Mouse (Mus musculus) frontal cortex, postnatal 36 days (tissue): ENCODE data around the gene Ube2o.
"Not testable (repeated sequence)": the region's sequence is repeated elsewhere in the genome, so short reads cannot be mapped to it uniquely, and the experiment has no call there.

Experiments used
- DNase-seq, 2 experiments: peaks; one replicate each; pipeline ENCODE4 v3.0.0; 2022; ENCODE audit warnings: low spot score in 2 of 2

Ube2o gene

DNA sequence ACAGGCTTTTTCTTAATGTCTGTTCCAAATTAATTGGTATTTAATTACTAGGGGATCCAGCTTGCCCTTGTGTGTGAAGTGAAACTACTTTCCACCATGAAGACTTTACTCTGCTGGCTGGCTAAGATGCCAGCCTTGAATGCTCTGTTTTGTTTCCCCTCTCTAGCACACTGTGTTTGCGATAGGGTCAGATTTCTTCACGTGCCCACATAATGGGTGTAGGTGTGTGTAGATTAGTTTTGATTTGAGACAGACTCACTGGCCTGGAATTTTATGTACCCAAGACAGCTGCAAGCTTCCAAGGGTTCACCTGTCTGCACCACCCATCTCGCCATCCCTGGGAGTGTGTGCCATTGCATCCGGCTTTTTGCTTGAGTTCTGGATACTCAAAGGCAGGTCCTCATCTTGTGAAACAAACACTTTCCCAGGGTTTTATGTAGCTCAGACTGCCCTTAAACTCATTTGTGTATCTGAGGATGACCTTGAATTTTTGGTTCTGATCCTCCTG is 67.7 kb downstream of the Ube2o start:
- no peak for DNase-seq

GRCm38 (mm10) chr11:116512987-116513386 is 68.3 kb downstream of the Ube2o start:
- no peak for DNase-seq

DNA sequence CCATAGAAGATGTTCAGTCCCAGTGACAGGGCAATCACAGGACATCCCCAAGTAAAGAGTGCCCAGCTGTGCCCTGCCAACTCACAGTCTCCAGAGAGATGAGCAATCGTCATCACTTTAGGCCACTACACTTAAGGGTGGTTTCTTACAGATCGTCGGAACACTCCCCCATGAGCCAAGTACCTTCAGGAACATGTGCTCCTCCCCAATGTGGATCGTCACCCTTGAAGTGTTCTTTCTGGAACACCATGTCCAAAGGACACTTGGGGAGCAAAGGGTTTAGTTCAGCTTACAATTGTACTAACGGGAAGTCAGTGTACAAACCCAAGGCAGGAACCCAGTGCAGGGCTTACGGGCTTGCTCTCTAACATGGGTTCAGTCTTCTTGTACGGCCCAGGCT is 69.1 kb downstream of the Ube2o start:
- no peak for DNase-seq

DNA sequence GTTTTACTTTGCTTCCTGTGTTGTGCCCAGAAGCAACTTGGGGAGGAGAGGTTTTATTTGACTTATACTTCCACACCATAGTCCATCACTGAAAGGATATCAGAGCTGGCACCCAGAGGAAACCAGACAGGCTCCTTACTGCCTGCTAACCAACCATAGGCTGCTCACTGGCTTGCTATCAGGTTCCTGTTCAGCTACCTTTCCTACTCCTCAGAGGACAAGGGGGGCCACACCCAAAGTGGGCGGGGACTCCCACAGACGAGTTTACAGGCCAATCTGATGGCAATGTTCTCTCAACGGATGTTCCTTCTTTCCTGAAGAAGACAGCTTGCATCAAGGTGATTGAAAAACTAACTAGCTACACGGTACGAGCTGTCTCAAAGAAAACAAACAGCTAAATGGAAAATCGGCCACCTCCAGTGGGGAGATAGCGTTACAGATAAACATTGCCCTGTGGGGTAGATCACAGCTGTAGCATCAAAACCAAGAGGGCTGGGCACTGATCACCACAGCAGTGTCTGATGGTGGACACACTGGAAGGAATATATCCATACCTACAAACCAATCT is 69.9 kb downstream of the Ube2o start:
- DNase-seq = no peak

DNA sequence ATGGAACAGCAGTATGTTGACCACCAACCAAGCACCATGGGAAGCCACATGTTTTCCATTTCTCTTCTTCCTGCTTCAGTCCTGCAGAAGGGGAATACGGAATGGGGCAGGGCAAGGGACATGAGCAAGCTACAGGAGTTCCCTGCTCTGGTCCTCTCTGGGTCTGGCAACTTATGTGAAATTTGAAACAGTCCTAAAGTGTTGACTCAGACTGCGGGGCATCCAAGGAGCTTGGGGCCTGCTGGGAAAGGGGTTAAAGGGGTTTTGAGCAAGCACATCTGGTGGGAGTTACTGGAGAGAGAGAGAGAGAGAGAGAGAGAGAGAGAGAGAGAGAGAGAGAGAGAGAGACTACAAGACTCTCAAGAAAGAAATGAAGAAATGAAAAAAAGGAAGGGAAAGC is 72.6 kb downstream of the Ube2o start:
- no peak for DNase-seq

GRCm38 (mm10) chr11:116506151-116506875 is 74.9 kb downstream of the Ube2o start:
- no peak for DNase-seq

GRCm38 (mm10) chr11:116505573-116505972 is 75.7 kb downstream of the Ube2o start:
- no peak for DNase-seq

GRCm38 (mm10) chr11:116504516-116504915 is 76.7 kb downstream of the Ube2o start:
- no peak for DNase-seq

DNA sequence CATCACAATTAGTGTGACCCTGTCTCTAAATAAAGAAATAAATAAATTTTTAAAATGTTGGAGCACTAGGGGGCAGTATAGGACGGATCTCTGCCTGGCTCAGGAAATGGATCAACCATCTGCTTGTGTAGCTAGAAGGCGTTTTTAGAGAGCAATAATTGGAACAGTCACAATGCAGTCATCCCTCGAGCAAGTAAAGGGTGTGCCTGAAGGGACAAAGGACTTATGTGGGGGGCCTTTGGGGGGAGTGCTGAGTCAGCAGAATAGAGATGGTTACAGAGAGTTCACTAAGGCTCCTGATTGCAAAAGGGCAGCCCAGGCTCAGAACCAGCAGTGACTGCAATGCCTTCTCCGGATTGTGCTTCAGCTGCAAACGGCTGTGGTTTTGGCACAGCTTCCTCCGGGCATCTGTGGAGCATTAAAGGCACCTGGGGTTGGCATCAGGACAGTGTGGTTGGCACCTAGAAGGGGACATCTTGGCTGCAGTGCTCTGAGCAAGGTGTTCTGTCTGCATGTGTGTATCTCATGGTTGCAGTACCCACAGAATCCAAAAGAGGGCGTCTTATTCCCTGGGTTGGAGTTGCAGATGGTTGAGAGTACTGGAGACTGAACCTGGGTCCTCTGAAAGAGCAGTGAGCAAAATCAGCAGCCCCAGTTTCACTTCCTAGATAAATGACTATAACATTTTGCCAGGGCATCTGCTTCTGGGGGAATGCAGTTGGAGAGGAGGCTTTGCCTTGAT is 80.1 kb downstream of the Ube2o start:
- peak in 1 of 2 experiments; percentile 44 for DNase-seq

DNA sequence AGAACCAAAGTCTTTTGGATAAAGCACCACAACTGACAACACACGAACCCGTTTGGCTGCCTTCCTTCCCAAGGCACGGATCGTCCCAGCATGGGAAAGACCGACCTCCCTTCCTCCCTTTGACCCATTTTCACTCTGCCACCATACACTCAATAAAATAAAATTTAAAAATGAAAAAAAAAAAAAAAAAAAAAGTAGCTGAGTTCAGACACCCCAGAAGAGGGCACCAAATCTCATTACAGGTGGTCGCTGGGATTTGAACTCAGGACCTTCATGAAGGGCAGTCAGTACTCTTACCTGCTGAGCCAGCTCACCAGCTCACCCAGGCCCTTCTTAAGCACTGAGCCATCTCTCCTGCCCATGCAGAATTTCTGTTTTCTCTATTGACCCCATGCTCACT is 82.2 kb downstream of the Ube2o start:
- no peak for DNase-seq

DNA sequence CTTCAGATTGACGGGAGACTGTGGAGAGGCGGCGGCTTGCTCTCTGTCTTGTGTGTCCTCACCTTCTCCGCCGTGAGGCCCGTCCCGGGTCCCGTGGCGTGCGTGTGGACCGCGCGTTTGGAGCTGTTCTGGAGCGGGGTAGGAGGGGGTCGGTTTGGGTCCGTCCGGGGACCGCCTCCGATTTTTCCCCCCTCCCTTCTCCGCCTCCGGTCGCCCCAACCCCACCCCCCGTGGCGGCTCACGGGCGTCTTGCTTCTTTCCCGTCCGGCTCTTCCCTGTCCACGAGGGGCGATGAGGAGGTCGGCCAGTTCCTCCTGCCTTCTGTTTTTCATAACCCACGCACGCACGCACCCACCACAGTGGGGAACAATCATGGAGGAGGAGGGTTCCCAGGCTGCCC is 82.7 kb downstream of the Ube2o start:
- no peak for DNase-seq

DNA sequence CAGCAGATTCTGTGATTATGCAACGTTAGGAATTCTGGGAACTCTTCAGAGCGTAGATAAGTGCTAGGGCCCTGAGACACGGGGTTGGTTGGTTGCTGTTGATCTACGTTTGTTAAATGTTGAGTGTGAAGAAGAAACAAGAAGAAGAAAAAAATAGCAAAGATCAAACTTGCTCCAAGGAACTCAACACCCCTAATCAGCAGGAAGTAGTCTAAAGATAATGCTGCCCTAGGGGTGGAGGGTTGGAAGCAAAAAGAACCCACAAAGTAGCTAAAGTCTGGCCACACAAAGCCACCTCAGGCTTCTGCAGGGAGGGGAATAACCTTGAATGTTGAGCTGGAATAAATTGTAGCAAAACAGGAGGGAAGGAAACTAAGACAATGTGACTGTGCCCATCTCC is 83.9 kb downstream of the Ube2o start:
- no peak for DNase-seq

DNA sequence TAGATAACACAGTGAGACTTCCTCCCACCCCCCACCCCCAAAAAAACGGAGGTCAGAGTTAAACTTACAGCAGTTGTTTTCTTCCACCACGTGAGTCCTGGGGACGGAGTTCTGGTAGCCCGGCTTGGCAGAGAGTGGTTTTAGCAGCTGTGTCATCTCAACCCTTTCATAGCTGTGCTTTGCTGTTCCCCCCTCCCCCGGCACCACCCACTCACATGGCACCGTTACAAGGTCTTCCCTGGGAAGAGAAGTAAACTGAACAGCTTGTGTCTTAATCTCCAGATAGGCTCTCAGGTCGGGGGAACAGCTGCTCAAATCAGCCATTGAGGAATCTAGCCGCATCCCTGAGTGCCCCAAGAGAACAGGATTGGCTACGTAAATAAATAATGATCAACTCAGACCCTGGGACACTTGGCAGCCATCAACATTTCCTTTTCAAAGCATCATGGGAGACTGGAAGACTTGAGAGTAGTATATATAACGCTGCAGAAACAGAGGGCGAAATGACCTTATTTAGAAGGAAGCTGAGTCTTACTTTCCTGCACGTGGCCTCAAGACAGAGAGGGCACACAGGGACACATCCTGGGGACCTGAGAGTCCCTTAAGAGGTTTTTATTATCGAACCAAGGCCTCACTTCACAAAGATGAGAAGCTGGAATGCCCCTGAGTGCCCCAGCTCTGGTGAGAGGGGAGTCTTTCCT is 86.6 kb downstream of the Ube2o start:
- peak; percentile 78 to 82 for DNase-seq

DNA sequence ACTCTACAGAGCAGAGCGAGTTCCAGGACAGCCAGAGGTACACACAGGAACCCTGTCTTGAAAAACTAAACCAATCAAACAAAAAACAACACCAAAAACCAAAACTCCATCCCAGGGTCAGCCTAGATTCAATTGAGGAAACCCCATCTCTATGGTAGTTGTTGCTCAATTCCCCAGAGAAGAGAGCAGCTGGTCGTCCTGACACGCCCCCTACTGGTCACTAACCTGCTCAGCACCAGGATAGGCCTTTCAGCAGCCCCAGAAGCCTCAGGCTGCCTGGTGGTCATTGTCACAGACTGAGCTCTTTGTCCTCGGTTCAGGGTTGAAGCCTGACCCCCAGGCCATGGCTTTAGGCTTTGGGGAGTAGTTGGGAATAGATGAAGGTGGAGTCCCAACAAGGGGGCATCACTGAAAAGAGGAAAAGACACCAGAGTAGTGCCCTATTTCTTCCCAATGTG is 87.4 kb downstream of the Ube2o start, which contains the start of gene Prpsap1:
Gene Prpsap1 (minus strand): TSS at position 408 of the 458 bp plus-strand sequence.
- peak in 1 of 2 experiments; percentile 20 for DNase-seq

GRCm38 (mm10) chr11:116493191-116493590 is 88.1 kb downstream of the Ube2o start:
- DNase-seq = no peak

DNA sequence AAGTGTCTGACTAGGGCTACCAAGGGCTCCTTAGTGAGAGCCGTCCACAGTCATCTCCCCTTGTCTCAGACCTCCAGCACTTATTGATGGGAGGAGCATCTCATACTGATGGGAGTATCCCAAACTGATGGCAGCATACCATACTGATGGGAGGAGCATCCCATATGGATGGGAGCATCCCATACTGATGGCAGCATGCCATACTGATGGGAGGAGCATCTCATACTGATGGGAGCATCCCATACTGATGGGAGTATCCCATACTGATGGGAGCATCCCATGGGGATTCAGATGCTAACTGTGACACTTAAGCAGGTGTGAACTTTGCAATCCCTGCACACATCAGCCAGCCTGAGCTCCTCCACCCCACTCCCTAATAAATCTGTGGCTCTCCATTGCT is 88.7 kb downstream of the Ube2o start:
- not testable (repeated sequence) for DNase-seq

DNA sequence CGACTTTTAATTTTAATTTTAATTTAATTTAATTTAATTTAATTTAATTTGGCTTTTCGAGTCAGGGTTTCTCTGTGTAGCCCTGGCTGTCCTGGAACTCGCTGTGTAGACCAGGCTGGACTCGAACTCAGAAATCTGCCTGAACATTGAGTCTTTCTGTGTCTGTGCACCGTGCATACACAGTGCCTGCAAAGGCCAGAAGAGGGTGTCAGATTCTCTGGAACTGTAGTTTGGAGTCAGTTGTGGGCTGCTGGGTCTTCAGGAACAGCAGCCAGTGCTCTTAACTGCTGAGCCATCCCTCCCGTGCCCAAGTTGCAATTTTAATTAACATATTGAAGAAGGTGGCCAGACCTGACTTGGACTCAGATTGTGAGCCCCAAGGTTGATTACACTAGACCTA is 89.9 kb downstream of the Ube2o start:
- DNase-seq = no peak

DNA sequence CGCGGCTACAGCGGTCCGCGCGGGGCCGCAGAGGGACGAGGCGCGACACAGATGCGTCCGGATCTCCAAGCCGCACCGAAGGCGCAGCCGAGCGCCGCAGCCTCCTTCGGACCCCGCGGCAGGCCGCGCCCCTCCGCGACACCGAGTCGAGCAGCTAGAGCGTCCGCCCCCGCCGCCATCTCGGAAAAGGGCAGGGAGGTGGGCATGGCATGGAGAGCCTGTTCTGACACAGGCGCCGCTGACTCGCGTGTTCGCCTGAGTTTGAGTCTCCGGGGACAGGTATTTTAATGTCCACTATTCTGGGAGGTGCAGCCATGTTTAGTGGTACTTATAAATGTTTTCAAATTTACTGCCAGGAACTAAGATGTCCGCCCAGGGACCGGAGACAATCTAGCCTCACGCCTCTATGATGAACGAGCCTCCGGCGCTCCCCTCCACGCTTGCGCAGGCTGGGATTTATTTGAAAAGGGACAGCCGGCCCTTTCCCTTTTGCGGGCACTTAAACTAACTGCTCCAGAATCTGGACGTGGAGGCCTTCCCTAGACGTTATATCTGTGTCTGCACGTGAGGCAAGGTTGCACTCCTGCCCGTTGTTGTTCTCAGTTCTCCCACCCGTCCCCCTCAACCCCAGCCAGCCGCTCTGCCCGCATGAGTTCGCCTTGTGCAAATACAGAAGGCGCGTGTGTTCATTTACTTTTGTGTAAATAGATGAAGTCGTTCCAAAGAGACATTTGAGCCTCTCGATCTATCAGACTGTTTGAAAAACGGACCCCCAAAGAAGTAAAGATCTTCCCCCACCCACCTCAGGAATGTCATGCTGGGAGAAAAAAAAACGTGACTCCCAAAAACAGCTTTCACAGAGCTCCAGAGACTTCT is 90.8 kb downstream of the Ube2o start:
- DNase-seq = peak; percentile 86 to 89

DNA sequence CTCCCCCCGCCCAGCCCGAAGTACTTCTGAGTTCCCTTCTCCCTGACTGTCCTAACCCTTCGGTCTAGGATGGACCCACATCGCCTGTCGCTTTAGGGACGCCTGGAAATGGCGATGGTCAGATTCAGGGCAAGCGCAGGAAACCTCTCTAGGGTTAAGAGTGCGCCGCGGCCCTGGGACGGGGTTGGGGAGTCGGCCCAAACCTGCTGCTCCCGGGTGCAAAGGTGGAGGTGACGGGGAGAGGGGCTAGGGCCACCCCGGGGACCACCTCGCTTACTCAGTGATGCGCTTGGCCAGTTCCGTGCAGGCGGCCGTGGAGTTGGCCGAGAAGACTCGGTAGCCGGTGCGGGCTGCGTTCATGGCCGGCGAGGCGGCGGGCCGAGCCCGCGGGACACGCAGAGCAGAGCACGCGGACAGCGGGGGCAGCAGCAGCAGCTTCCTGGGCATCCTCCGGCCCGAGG is 91.4 kb downstream of the Ube2o start:
- no peak for DNase-seq

DNA sequence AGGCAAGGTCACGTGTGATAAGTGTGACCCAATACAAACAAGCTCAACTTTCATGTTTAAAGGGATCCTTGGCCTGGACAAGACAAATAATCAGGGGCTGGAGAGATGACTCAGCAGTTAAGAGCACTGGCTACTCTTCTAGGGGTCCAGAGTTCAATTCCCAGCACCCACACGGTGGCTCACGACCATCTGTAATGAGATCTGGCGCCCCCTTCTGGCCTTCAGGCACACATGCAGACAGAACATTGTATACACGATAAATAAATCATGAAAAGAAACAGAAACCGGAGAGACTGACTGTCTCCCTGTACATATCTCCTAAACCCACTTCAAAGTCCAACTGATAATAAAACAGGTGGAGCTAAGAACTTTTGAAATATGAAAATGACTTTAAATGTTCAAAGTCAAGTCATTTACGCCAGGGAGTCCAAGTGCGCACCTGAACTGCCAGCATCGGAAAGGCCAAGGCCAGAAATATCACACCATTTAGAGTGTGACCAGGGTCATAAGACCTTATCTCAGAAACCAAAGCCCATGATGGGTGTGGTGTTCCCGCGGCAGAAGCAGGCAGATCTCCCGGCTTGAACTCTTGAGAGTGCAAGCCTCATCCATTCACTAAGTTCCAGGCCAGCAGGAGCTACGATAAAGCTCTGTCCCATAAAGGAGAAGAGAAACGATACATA is 92.4 kb downstream of the Ube2o start:
- DNase-seq = no peak
